Mouse (Mus musculus) lung, embryonic 16.5 days (tissue): Measurements from ENCODE around the gene Pts. TPM values are rescaled to one million over a fixed set of nuclear protein-coding genes. Genes with fewer than 3 reads are reported as not detected.
A peak's percentile ranks its signal among the peaks of the same experiment; 100 is the strongest.

Experiments
- ATAC-seq: fragments of 200-750 bp; cut with Nextera tagmentation; 2 replicates; pipeline ENCODE4 v1.8.0; 2017; ENCODE audit warnings: low read depth, mild to moderate bottlenecking, moderate library complexity
- H3K27ac ChIP-seq: fragments of 300-500 bp; sonication (generic); 2 replicates; pipeline ENCODE4 v1.5.1; 2014; ENCODE audit warnings: mild to moderate bottlenecking, control low read depth, low read length
- H3K27me3 ChIP-seq: fragments of 300-500 bp; sonication (generic); 2 replicates; pipeline ENCODE4 v1.6.1; 2014; ENCODE audit warnings: low read depth, low read length, mixed read lengths; ENCODE audit not compliant: control insufficient read depth, insufficient read depth
- H3K36me3 ChIP-seq: fragments of 300-500 bp; sonication (generic); 2 replicates; pipeline ENCODE4 v1.6.1; 2014; ENCODE audit warnings: low read length; ENCODE audit not compliant: control insufficient read depth, insufficient read depth
- H3K4me1 ChIP-seq: fragments of 300-500 bp; sonication (generic); replicated peaks from 2 replicates; pipeline ENCODE4 v1.6.1; 2014; ENCODE audit warnings: low read length, mixed read lengths; ENCODE audit not compliant: control insufficient read depth, insufficient read depth
- H3K4me2 ChIP-seq: fragments of 300-500 bp; sonication (generic); 2 replicates; pipeline ENCODE4 v1.6.1; 2014; ENCODE audit warnings: low read depth, low read length, control low read depth
- H3K4me3 ChIP-seq: fragments of 300-500 bp; sonication (generic); 2 replicates; pipeline ENCODE4 v1.5.1; 2014; ENCODE audit warnings: mild to moderate bottlenecking, low read length, control low read depth
- H3K9ac ChIP-seq: fragments of 300-500 bp; sonication (generic); 2 replicates; pipeline ENCODE4 v1.6.1; 2014; ENCODE audit warnings: low read length, control low read depth
- H3K9me3 ChIP-seq: fragments of 300-500 bp; sonication (generic); 2 replicates; pipeline ENCODE4 v1.6.1; 2016; ENCODE audit warnings: low read length; ENCODE audit not compliant: control insufficient read depth
- WGBS: fragments of 180-500 bp; shearing (Covaris S2); extraction: QIAGEN DNeasy Blood & Tissue Kit; methylation state at CpG from one replicate; pipeline ENCODE4 v1.1.7; 2014; 5-methylcytosine and 5-hydroxymethylcytosine counted together
- polyA plus RNA-seq: library from polyadenylated mRNA; unstranded; fragments of >200 nt; fragmentation: Nextera tagmentation; extraction: Ambion mirVana; gene quantifications from 2 replicates; pipeline ENCODE4 v1.2.1, GENCODE M21; 2015

Pts gene
- polyA plus RNA-seq, 1 experiment from 2014 or later = 74.7 TPM

DNA sequence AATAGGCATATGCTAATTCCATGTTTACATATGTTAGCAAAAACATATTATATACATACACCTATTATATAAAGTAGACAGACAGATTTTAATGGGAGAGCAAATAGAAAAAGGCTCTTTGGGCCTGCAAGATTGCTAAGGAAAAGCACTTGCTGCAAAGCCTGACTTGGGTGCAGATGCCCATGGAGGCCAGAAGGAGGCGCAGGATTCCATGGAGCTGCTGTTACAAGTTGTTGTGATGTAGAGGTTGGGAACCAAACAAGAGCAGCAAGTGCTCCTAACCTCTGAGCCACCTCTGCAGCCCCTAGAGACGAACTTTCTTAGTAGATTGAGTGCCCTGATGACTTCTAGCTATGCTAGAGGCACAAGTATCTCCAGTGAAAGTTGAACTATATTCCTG is 9.7 kb downstream of the Pts start:
- H3K27me3 ChIP-seq = no peaks in the 10 kb centered on the region
- H3K9me3 ChIP-seq = no peaks in the 10 kb centered on the region
- 15% methylated on average over 2 of the region's 2 CpGs for WGBS
- no peak overlapping the region for H3K9ac ChIP-seq
- no peak overlapping the region for H3K4me3 ChIP-seq
- H3K4me1 ChIP-seq = no peaks in the 10 kb centered on the region
- H3K4me2 ChIP-seq = no peak overlapping the region
- no peaks in the 10 kb centered on the region for H3K36me3 ChIP-seq
- no peak for ATAC-seq
- H3K27ac ChIP-seq = no peak overlapping the region

DNA sequence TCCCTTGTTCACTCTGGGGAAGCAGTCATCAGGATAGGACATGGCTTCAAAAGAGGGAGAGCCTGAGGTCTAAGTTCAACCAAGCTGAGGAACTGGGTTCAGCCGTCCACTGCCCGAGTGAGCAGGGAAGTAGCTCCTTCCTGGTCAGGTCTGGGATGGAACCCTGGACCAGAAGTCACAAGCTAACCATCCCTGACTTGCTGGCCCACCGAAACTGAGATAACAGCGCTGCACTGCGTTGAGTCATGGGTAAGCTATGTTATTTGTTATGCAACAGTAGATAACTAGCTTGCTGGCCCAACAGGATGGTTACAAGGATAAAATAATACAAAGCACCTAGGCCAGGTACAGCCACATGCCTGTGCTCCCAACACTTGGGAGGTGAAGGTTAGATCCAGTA is 13.1 kb downstream of the Pts start:
- 69% methylated on average over 5 of the region's 5 CpGs for WGBS
- H3K27me3 ChIP-seq = no peaks in the 10 kb centered on the region
- no peaks in the 10 kb centered on the region for H3K9me3 ChIP-seq
- ATAC-seq = no peak
- H3K36me3 ChIP-seq = no peaks in the 10 kb centered on the region
- H3K4me1 ChIP-seq = no peaks in the 10 kb centered on the region
- no peak overlapping the region for H3K27ac ChIP-seq
- H3K9ac ChIP-seq = no peak overlapping the region
- H3K4me2 ChIP-seq = no peak overlapping the region
- H3K4me3 ChIP-seq = no peak overlapping the region

DNA sequence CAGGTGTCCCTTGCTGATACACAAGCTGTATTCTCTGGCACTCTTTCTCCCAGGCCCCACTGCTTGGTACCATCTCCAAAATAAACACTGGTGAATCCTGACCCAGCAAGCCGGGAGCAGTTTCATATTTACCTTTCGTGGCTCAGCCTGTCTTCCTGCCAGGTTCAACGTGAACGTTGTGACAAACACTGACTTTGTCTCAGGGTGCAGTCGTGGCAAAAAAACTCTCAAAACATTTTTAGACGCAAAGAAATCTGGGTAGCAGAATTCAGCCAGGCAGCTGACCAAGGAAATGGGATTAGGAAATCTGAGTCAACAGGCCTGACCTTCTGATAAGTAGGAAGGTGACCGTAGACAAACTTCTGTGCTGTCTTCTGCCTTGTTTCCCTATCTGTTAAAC is 21.0 kb downstream of the Pts start:
- H3K4me3 ChIP-seq = no peak overlapping the region
- WGBS = 29% methylated on average over 7 of the region's 7 CpGs
- no peak for ATAC-seq

GRCm38 (mm10) chr9:50505405-50505804 is 23.1 kb downstream of the Pts start:
- H3K4me3 ChIP-seq = no peak overlapping the region
- ATAC-seq = no peak
- H3K9me3 ChIP-seq = no peaks in the 10 kb centered on the region
- H3K27ac ChIP-seq = no peak overlapping the region
- no peak overlapping the region for H3K4me2 ChIP-seq
- 22% methylated on average over 6 of the region's 6 CpGs for WGBS
- H3K36me3 ChIP-seq = no peaks in the 10 kb centered on the region
- H3K4me1 ChIP-seq = no peaks in the 10 kb centered on the region
- H3K9ac ChIP-seq = no peak overlapping the region
- H3K27me3 ChIP-seq = no peaks in the 10 kb centered on the region

More for the DNA sequence above, 21.0 kb downstream of the Pts start:
- Histone ChIP-seq H3K27me3 (no peaks in the 10 kb centered on the region), H3K4me2 (no peak overlapping the region), H3K9ac (no peak overlapping the region), H3K36me3 (no peaks in the 10 kb centered on the region), H3K27ac (no peak overlapping the region), H3K4me1 (no peaks in the 10 kb centered on the region), H3K9me3 (no peaks in the 10 kb centered on the region)

DNA sequence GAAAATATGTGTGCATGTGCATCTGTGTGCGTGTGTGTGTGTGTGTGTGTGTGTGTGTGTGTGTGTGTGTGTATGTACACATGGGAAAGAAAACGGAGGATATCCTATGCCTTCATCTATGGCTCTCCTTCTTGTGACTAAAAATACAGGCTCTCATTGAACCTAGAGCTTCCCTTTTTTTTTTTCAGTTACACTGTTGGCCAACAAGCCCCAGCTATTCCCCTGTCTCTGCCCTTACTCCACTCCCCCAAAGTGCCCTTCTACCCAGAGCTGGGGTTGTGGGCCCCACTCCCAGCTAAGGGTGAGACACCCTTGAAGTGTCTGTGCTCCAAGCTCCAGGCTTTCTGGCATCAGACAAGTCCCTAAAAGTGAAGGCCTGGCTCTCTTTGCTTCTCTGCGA is 25.6 kb downstream of the Pts start:
- no peak overlapping the region for H3K27ac ChIP-seq
- no peak overlapping the region for H3K9ac ChIP-seq
- no peak for ATAC-seq
- no peak overlapping the region for H3K4me3 ChIP-seq
- no peaks in the 10 kb centered on the region for H3K9me3 ChIP-seq
- H3K27me3 ChIP-seq = no peaks in the 10 kb centered on the region
- no peaks in the 10 kb centered on the region for H3K4me1 ChIP-seq
- no peaks in the 10 kb centered on the region for H3K36me3 ChIP-seq
- WGBS = 88% methylated on average over 3 of the region's 3 CpGs
- H3K4me2 ChIP-seq = no peak overlapping the region

GRCm38 (mm10) chr9:50500974-50501501 is 27.5 kb downstream of the Pts start:
- 13% methylated on average over 14 of the region's 14 CpGs for WGBS
- Histone ChIP-seq H3K27me3 (no peaks in the 10 kb centered on the region), H3K27ac (no peak overlapping the region), H3K4me2 (peak overlapping the region; percentile 64), H3K9me3 (no peaks in the 10 kb centered on the region), H3K4me1 (peaks cover 5% of the 10 kb centered on the region), H3K9ac (peak overlapping the region; percentile 61), H3K4me3 (peak overlapping the region; percentile 49), H3K36me3 (no peaks in the 10 kb centered on the region)
- ATAC-seq = peak; percentile 91

DNA sequence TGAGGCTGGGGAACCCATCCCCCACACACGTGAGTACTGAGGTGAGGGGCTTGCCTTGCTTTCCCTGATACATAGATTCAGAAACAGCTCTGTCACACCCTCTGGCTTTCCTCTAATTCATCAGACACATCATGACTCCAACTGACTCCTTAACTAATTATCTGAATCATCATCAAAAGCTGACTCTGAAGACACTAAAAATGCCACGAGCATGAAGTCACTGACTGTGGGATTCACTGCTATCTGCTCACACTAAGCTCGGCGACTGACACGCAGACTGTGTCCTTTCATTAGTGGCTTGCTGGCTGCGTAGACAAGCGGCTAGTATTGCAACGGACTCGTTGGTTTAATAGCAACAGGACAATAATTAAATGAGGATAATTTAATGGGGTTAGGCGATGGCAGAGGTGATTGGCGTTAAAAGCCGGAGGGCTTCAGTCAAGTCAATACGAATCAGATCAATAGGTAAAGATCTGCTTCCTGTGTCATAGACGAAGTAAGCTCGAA is 28.0 kb downstream of the Pts start:
- Histone ChIP-seq H3K4me3 (peak overlapping the region; percentile 49), H3K4me2 (peak overlapping the region; percentile 64), H3K9me3 (no peaks in the 10 kb centered on the region), H3K27me3 (no peaks in the 10 kb centered on the region), H3K9ac (peak overlapping the region; percentile 61), H3K36me3 (no peaks in the 10 kb centered on the region), H3K4me1 (peaks cover 6% of the 10 kb centered on the region), H3K27ac (no peak overlapping the region)
- no peak for ATAC-seq
- 61% methylated on average over 15 of the region's 15 CpGs for WGBS

DNA sequence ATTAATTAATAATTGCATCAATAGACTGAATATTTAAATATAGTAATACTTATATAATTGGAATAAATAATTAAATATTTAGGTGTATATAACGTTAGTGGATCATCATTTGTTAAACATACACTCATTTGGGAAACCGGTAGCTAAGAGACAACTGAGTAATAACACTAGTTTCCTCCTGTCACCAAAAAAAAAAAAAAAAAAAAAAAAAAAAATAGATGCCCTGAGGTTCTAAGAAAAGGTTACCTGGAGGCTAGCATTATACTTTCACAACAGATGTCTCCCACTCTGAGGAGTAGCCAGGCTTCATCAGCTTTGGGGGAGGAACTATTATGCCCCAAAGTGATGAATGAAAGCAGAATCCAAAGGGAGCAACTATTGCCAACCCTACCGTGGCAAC is 28.7 kb downstream of the Pts start:
- ATAC-seq = no peak
- WGBS = 73% methylated on average over 3 of the region's 3 CpGs
- no peak overlapping the region for H3K4me3 ChIP-seq
- H3K36me3 ChIP-seq = no peaks in the 10 kb centered on the region
- H3K27ac ChIP-seq = no peak overlapping the region
- no peak overlapping the region for H3K9ac ChIP-seq
- H3K4me2 ChIP-seq = no peak overlapping the region
- no peaks in the 10 kb centered on the region for H3K9me3 ChIP-seq
- peaks cover 11% of the 10 kb centered on the region for H3K4me1 ChIP-seq
- H3K27me3 ChIP-seq = no peaks in the 10 kb centered on the region

DNA sequence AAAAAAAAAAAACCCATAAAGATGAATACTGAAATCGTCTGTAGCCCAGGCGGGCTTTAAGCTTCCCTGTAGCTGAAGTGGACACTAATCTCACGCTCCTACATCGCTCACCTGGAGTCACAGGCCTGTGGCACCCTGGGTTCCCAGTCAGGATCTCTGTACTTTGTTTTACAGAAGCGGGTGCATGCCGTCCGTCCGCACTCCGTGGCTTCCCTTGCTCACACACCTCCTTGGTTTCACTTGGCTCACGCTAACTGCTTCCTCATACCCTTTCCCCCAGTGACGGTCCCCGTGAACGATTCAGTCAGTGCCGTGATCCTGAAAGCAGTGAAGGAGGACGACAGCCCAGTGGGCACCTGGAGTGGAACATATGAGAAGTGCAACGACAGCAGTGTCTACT is 29.7 kb downstream of the Pts start:
- Histone ChIP-seq H3K9me3 (no peaks in the 10 kb centered on the region), H3K36me3 (no peaks in the 10 kb centered on the region), H3K27ac (no peak overlapping the region), H3K27me3 (no peaks in the 10 kb centered on the region), H3K4me3 (no peak overlapping the region), H3K4me2 (no peak overlapping the region), H3K9ac (no peak overlapping the region), H3K4me1 (peaks cover 11% of the 10 kb centered on the region)
- ATAC-seq = no peak
- 70% methylated on average over 16 of the region's 16 CpGs for WGBS

DNA sequence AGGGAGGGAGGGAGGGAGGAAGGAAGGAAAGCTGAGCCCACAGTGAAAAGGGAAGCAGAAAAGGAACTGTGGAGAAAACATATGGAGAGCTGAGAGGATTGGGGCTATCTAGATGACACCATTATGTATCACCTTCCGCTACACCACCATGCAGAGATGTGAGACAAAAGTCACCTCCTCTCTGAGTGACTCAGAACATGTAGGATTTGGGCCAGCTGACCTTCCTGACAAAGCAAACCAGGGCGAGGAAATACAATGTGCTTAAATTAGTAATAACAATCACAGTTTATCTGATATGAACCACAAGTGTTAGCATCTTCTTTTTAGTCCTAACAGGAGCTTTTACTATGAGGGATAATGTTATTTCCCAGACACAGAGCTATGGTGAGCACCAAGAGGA is 31.0 kb downstream of the Pts start:
- H3K9ac ChIP-seq = no peak overlapping the region
- no peaks in the 10 kb centered on the region for H3K36me3 ChIP-seq
- H3K9me3 ChIP-seq = no peaks in the 10 kb centered on the region
- H3K27ac ChIP-seq = no peak overlapping the region
- H3K27me3 ChIP-seq = no peaks in the 10 kb centered on the region
- peaks cover 11% of the 10 kb centered on the region for H3K4me1 ChIP-seq
- no peak overlapping the region for H3K4me2 ChIP-seq
- no peak overlapping the region for H3K4me3 ChIP-seq
- no peak for ATAC-seq
- 70% methylated on average over 2 of the region's 2 CpGs for WGBS
